Mouse (Mus musculus) bone marrow, adult 2 months (tissue): ENCODE results near the gene Apoa4.

Experiments used
- CTCF ChIP-seq: fragments of 200-500 bp; IDR thresholded peaks from 2 replicates; pipeline ENCODE4 v1.5.1; 2011; ENCODE audit warnings: low read length, control low read depth; ENCODE audit not compliant: control insufficient read depth, insufficient read depth
- POLR2A ChIP-seq: fragments of 200-500 bp; IDR thresholded peaks from 2 replicates; pipeline ENCODE4 v1.6.1; 2011; ENCODE audit warnings: low read depth, mild to moderate bottlenecking, control low read depth, low read length, borderline replicate concordance; ENCODE audit not compliant: control insufficient read depth

DNA sequence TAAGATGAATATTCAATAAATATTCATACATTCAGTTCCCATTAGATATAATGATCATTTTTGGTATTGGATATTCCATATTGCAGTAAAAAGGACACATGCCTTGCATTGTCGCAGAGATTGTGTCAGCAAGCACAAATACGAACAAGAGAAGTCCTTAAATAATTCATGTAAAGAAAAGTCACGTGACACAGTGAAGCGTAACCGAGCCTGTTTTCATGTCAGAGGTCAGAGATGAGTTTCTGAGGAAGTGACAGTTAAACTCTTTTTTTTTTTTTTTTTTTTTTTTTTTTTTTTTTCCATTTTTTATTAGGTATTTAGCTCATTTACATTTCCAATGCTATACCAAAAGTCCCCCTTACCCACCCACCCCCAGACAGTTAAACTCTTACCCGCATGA is 47.9 kb upstream of the Apoa4 start:
- TF ChIP-seq POLR2A (no peak), CTCF (no peak)
